Mouse (Mus musculus) G1E (cell line): ENCODE data around the gene Taf11.

Experiments used
- CTCF ChIP-seq: IDR thresholded peaks from 2 replicates; pipeline ENCODE4 v1.5.1; 2012; ENCODE audit warnings: low read depth, low read length, inconsistent platforms, mixed read lengths
- GATA1 ChIP-seq: IDR thresholded peaks from 2 replicates; pipeline ENCODE4 v1.6.1; 2012; ENCODE audit warnings: borderline replicate concordance, low read length, inconsistent platforms, mixed read lengths
- POLR2AphosphoS5 ChIP-seq: IDR thresholded peaks from 2 replicates; pipeline ENCODE4 v1.6.1; 2012; ENCODE audit warnings: low read depth, low read length, inconsistent platforms; ENCODE audit not compliant: insufficient replicate concordance

DNA sequence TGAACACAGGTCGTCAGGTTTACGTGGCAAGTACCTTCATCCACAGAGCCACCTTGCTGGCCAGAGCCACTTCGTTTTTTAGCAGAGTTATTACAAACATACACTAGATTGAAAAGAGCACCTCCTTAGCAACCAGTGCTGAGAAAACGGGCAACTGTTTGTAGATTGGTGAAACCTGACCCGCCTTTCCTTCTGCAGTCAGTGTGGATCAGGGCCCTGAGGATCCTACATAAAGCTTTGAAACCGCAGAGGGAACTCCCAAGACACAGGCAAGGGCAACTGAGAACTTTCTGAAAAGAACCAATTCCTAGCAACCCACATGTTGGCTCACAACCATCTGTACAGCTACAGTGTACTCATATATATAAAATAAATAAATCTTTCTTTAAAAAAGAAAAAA is 43.5 kb upstream of the Taf11 start:
- TF ChIP-seq CTCF (no peak), GATA1 (no peak), POLR2AphosphoS5 (no peak)
